Comparison of ENCODE assay signal across 30 mouse cellular contexts in genomic region chr6:143558046-143558884, GRCm38 (mm10).
DNase-seq lines count a peak whose midpoint lies in the region; ATAC-seq lines count a peak whose summit lies in the region.
"Had no signal": no experiment of that assay in that cellular context is flagged by ENCODE, and none has a peak within 500 bp of the region (broad histone marks: within the 10 kb centered on the region; RNA-seq: fewer than 3 reads in every experiment).

No protein-coding gene starts in this region.

- no peaks in the 10 kb centered on the region for H3K36me3 ChIP-seq in embryonic facial prominence, embryonic 13.5 days
- no peaks in the 10 kb centered on the region for H3K36me3 ChIP-seq in embryonic facial prominence, embryonic 10.5 days (replicated peaks)
- H3K36me3 ChIP-seq in limb, embryonic 11.5 days (ENCODE audit: control insufficient read depth, insufficient read depth, low read length): no peaks in the 10 kb centered on the region
- no peaks in the 10 kb centered on the region for H3K36me3 ChIP-seq in limb, embryonic 10.5 days
- H3K36me3 ChIP-seq in limb, embryonic 12.5 days: no peaks in the 10 kb centered on the region
- H3K36me3 ChIP-seq in liver, embryonic 12.5 days: no peaks in the 10 kb centered on the region
- H3K36me3 ChIP-seq: hindbrain, embryonic 12.5 days; intestine, embryonic 15.5 days; neural tube, embryonic 15.5 days had no signal

- H3K4me2 ChIP-seq in embryonic facial prominence, embryonic 13.5 days: no peak overlapping the region
- no peak overlapping the region for H3K4me2 ChIP-seq in limb, embryonic 11.5 days (ENCODE audit: low read depth, severe bottlenecking)
- no peak overlapping the region for H3K4me2 ChIP-seq in limb, embryonic 12.5 days
- no peak overlapping the region for H3K4me2 ChIP-seq in liver, embryonic 12.5 days
- H3K4me2 ChIP-seq: heart, embryonic 11.5 days; hindbrain, embryonic 12.5 days; intestine, embryonic 15.5 days; neural tube, embryonic 15.5 days had no signal

- H3K9ac ChIP-seq in embryonic facial prominence, embryonic 13.5 days: no peak overlapping the region
- H3K9ac ChIP-seq in limb, embryonic 11.5 days (ENCODE audit: low read length): no peak overlapping the region
- H3K9ac ChIP-seq in limb, embryonic 12.5 days (replicated peaks): no peak overlapping the region
- H3K9ac ChIP-seq in liver, embryonic 12.5 days: no peak overlapping the region
- H3K9ac ChIP-seq: hindbrain, embryonic 12.5 days; intestine, embryonic 15.5 days; neural tube, embryonic 15.5 days had no signal

- no peak for DNase-seq in embryonic facial prominence, embryonic 10.5 days (ENCODE audit: low spot score)
- DNase-seq in limb, embryonic 11.5 days (ENCODE audit: low spot score): no peak
- DNase-seq in limb, embryonic 10.5 days (ENCODE audit: low spot score): no peak
- DNase-seq in Muller cell, postnatal 12 days (ENCODE audit: inconsistent ontology term): peak; percentile 16
- DNase-seq in heart, adult 18-20 months: no peak
- DNase-seq: adrenal gland, adult 8-10 months; cerebellum, adult 11 months; cerebellum, adult 9-10 months; embryo, embryonic 11 days; gastrocnemius, postnatal 25 days; heart, adult 11 months; heart, postnatal 36 days; kidney, adult 8-10 months; midbrain, embryonic 14.5 days; retina, postnatal 1 day; right cerebral cortex, postnatal 25 days; spleen, adult 18-20 months; thymus, adult 18-20 months; thymus, postnatal 25 days had no signal

- no peaks in the 10 kb centered on the region for H3K27me3 ChIP-seq in embryonic facial prominence, embryonic 13.5 days
- no peaks in the 10 kb centered on the region for H3K27me3 ChIP-seq in embryonic facial prominence, embryonic 10.5 days (replicated peaks; ENCODE audit: low read depth, poor library complexity, severe bottlenecking)
- no peaks in the 10 kb centered on the region for H3K27me3 ChIP-seq in limb, embryonic 11.5 days (ENCODE audit: control insufficient read depth, insufficient read depth, low read length)
- H3K27me3 ChIP-seq in limb, embryonic 10.5 days (ENCODE audit: low read depth, poor library complexity, severe bottlenecking): no peaks in the 10 kb centered on the region
- H3K27me3 ChIP-seq in limb, embryonic 12.5 days: no peaks in the 10 kb centered on the region
- H3K27me3 ChIP-seq in liver, embryonic 12.5 days (replicated peaks): no peaks in the 10 kb centered on the region
- H3K27me3 ChIP-seq: CH12.LX; hindbrain, embryonic 12.5 days; intestine, embryonic 15.5 days; neural tube, embryonic 15.5 days had no signal

- no peak overlapping the region for H3K4me3 ChIP-seq in embryonic facial prominence, embryonic 13.5 days
- H3K4me3 ChIP-seq in embryonic facial prominence, embryonic 10.5 days: no peak overlapping the region
- no peak overlapping the region for H3K4me3 ChIP-seq in limb, embryonic 11.5 days (ENCODE audit: low read depth, low read length)
- H3K4me3 ChIP-seq in limb, embryonic 10.5 days: no peak overlapping the region
- H3K4me3 ChIP-seq in limb, embryonic 12.5 days (replicated peaks): no peak overlapping the region
- H3K4me3 ChIP-seq in liver, embryonic 12.5 days: no peak overlapping the region
- H3K4me3 ChIP-seq: hindbrain, embryonic 12.5 days; intestine, embryonic 15.5 days; neural tube, embryonic 15.5 days had no signal

- H3K27ac ChIP-seq in embryonic facial prominence, embryonic 13.5 days: peak overlapping the region; percentile 76; the same call in 1 of the 2 replicates
- no peak overlapping the region for H3K27ac ChIP-seq in embryonic facial prominence, embryonic 10.5 days (replicated peaks)
- H3K27ac ChIP-seq in limb, embryonic 11.5 days (replicated peaks; ENCODE audit: low read depth, low read length): peak overlapping the region; percentile 36; the same call in 1 of the 2 replicates
- H3K27ac ChIP-seq in limb, embryonic 10.5 days: no peak overlapping the region
- H3K27ac ChIP-seq in limb, embryonic 12.5 days: peak overlapping the region; percentile 93
- H3K27ac ChIP-seq in liver, embryonic 12.5 days: no peak overlapping the region
- H3K27ac ChIP-seq: hindbrain, embryonic 12.5 days; hindbrain, postnatal 0 days; intestine, embryonic 15.5 days; macrophage; neural tube, embryonic 15.5 days had no signal

- ATAC-seq in embryonic facial prominence, embryonic 13.5 days (ENCODE audit: insufficient number of reproducible peaks, insufficient read depth, low FRiP score, low TSS enrichment, low read depth): peak; percentile 52
- no peak for ATAC-seq in limb, embryonic 11.5 days (ENCODE audit: insufficient number of reproducible peaks, low FRiP score, low TSS enrichment, low read depth)
- ATAC-seq in limb, embryonic 12.5 days (ENCODE audit: insufficient number of reproducible peaks, insufficient read depth, low FRiP score, low TSS enrichment, low read depth): peak; percentile 93
- ATAC-seq in liver, embryonic 12.5 days: no peak
- ATAC-seq: forebrain, embryonic 14.5 days; hindbrain, postnatal 0 days; intestine, embryonic 15.5 days had no signal

- no peaks in the 10 kb centered on the region for H3K9me3 ChIP-seq in embryonic facial prominence, embryonic 13.5 days
- H3K9me3 ChIP-seq in embryonic facial prominence, embryonic 10.5 days: no peaks in the 10 kb centered on the region
- no peaks in the 10 kb centered on the region for H3K9me3 ChIP-seq in limb, embryonic 11.5 days (ENCODE audit: control insufficient read depth, low read length)
- H3K9me3 ChIP-seq in limb, embryonic 10.5 days (replicated peaks): no peaks in the 10 kb centered on the region
- H3K9me3 ChIP-seq in limb, embryonic 12.5 days: no peaks in the 10 kb centered on the region
- H3K9me3 ChIP-seq in liver, embryonic 12.5 days (replicated peaks): no peaks in the 10 kb centered on the region
- H3K9me3 ChIP-seq: hindbrain, embryonic 12.5 days; intestine, embryonic 15.5 days; neural tube, embryonic 15.5 days had no signal

- 75% methylated on average over 11 of the region's 11 CpGs for WGBS in embryonic facial prominence, embryonic 13.5 days
- 88% methylated on average over 11 of the region's 11 CpGs for WGBS in embryonic facial prominence, embryonic 10.5 days
- 83% methylated on average over 11 of the region's 11 CpGs for WGBS in limb, embryonic 11.5 days
- WGBS in limb, embryonic 10.5 days: 92% methylated on average over 11 of the region's 11 CpGs
- WGBS in limb, embryonic 12.5 days: 72% methylated on average over 11 of the region's 11 CpGs
- 68% methylated on average over 11 of the region's 11 CpGs for WGBS in liver, embryonic 12.5 days (ENCODE audit: insufficient replicate concordance)

- 0 out of 2 replicates have a peak, but pooled peaks cover 4% of the 10 kb centered on the region for H3K4me1 ChIP-seq in embryonic facial prominence, embryonic 13.5 days
- no peaks in the 10 kb centered on the region for H3K4me1 ChIP-seq in embryonic facial prominence, embryonic 10.5 days
- H3K4me1 ChIP-seq in limb, embryonic 11.5 days (ENCODE audit: control insufficient read depth, insufficient read depth, low read length): no peaks in the 10 kb centered on the region
- peaks cover 7% of the 10 kb centered on the region; the same call in 1 of the 2 replicates for H3K4me1 ChIP-seq in limb, embryonic 10.5 days
- peaks cover 10% of the 10 kb centered on the region for H3K4me1 ChIP-seq in limb, embryonic 12.5 days (replicated peaks)
- H3K4me1 ChIP-seq in liver, embryonic 12.5 days: no peaks in the 10 kb centered on the region
- H3K4me1 ChIP-seq: hindbrain, embryonic 12.5 days; intestine, embryonic 15.5 days; neural tube, embryonic 15.5 days had no signal

Comparison
In these comparisons a context has a peak if more than half of its experiments do, and no peak if none do; other contexts are left out.
1. ATAC-seq: peak in embryonic facial prominence, embryonic 13.5 days (single experiment) and limb, embryonic 12.5 days (single experiment); none in limb, embryonic 11.5 days (single experiment) and liver, embryonic 12.5 days (single experiment).
2. H3K27ac ChIP-seq: peak in embryonic facial prominence, embryonic 13.5 days (single experiment), limb, embryonic 11.5 days (single experiment) and limb, embryonic 12.5 days (single experiment); none in embryonic facial prominence, embryonic 10.5 days (single experiment), limb, embryonic 10.5 days (single experiment) and liver, embryonic 12.5 days (single experiment).